Mouse (Mus musculus) neural tube, embryonic 12.5 days (tissue): ENCODE results near the gene Cbr3. TPM values are rescaled to one million over a fixed set of nuclear protein-coding genes. Genes with fewer than 3 reads are reported as not detected.

Experiments used
- ATAC-seq: fragments of 200-750 bp; cut with Nextera tagmentation; 2 replicates; pipeline ENCODE4 v1.8.0; 2017; ENCODE audit warnings: low read depth, mild to moderate bottlenecking, moderate TSS enrichment, moderate library complexity; ENCODE audit not compliant: low FRiP score
- H3K27ac ChIP-seq: fragments of 300-500 bp; sonication (generic); 2 replicates; pipeline ENCODE4 v1.5.1; 2016
- H3K27me3 ChIP-seq: fragments of 300-500 bp; sonication (generic); replicated peaks from 2 replicates; pipeline ENCODE4 v1.6.1; 2016; ENCODE audit warnings: mild to moderate bottlenecking
- H3K36me3 ChIP-seq: fragments of 300-500 bp; sonication (generic); 2 replicates; pipeline ENCODE4 v1.6.1; 2016; ENCODE audit warnings: mild to moderate bottlenecking
- H3K4me1 ChIP-seq: fragments of 300-500 bp; sonication (generic); 2 replicates; pipeline ENCODE4 v1.6.1; 2016
- H3K4me2 ChIP-seq: fragments of 300-500 bp; sonication (generic); replicated peaks from 2 replicates; pipeline ENCODE4 v1.6.1; 2016; ENCODE audit warnings: mild to moderate bottlenecking
- H3K4me3 ChIP-seq: fragments of 300-500 bp; sonication (generic); 2 replicates; pipeline ENCODE4 v1.5.1; 2016
- H3K9ac ChIP-seq: fragments of 300-500 bp; sonication (generic); 2 replicates; pipeline ENCODE4 v1.6.1; 2016; ENCODE audit warnings: mild to moderate bottlenecking
- H3K9me3 ChIP-seq: fragments of 300-500 bp; sonication (generic); 2 replicates; pipeline ENCODE4 v1.6.1; 2016; ENCODE audit warnings: mild to moderate bottlenecking
- WGBS: fragments of 180-500 bp; shearing (Covaris S2); methylation state at CpG from one replicate; pipeline ENCODE4 v1.1.7; 2016; 5-methylcytosine and 5-hydroxymethylcytosine counted together
- polyA plus RNA-seq: library from polyadenylated mRNA; unstranded; fragments of >200 nt; fragmentation: Nextera tagmentation; extraction: Ambion mirVana; gene quantifications from 2 replicates; pipeline ENCODE4 v1.2.1, GENCODE M21; 2016

Gene Cbr3
- polyA plus RNA-seq, 1 experiment from 2014 or later: 1.1 TPM

- no peak overlapping the region for H3K4me3 ChIP-seq
- ATAC-seq: no peak
- peaks cover 17% of the 10 kb centered on the region; the same call in 1 of the 2 replicates for H3K36me3 ChIP-seq
- no peaks in the 10 kb centered on the region for H3K9me3 ChIP-seq
- 93% methylated on average over 11 of the region's 11 CpGs for WGBS
- H3K27ac ChIP-seq: no peak overlapping the region
- H3K4me2 ChIP-seq: no peak overlapping the region
- no peaks in the 10 kb centered on the region for H3K4me1 ChIP-seq
- no peaks in the 10 kb centered on the region for H3K27me3 ChIP-seq
- no peak overlapping the region for H3K9ac ChIP-seq
Observed at GRCm38 (mm10) chr16:93739251-93739650, 56.2 kb downstream of the Cbr3 start.

Other genes starting within 250 kb of the Cbr3 start
- 14.3 and 14.4 TPM in 2 replicates for gene Setd4, start 79.2 kb upstream of the Cbr3 start, polyA plus RNA-seq
- gene Cbr1, start 77.4 kb upstream of the Cbr3 start, polyA plus RNA-seq: 125 and 126 TPM in 2 replicates
- gene Gm5678, start 55.1 kb upstream of the Cbr3 start, polyA plus RNA-seq: not detected in 2 replicates
- 22.5 and 27.1 TPM in 2 replicates for gene Dop1b, start 28.7 kb downstream of the Cbr3 start, polyA plus RNA-seq
- 33.2 and 33.5 TPM in 2 replicates for gene Morc3, start 148.9 kb downstream of the Cbr3 start, polyA plus RNA-seq
- gene Chaf1b, start 200.7 kb downstream of the Cbr3 start, polyA plus RNA-seq: 49.5 and 49.7 TPM in 2 replicates